Mouse (Mus musculus): ENCODE results near the gene Tgif1.

DNA sequence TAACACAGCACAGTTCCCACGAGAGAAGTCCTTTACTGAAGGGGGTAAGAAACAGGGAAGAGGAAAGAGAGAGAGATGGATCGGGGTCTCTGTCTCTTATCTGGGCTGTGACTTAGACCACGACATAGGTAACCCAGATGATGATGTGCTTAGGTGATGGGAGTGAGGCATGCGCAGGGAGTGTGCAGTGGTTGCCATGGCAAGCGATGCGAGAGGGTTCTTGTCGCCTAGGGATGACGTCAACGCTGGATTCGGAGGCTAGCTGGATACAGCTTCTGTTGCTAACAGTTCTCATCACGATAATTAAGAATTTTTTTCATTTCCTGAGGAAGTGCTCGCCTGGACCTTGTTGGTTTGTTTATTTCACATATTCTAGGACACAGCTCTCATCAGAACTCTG lies 27.1 kb downstream of the Tgif1 start:
- TF ChIP-seq EP300 (IDR thresholded peaks at IDR 0.05; ENCODE audit: low read depth) (no peak), CTCF (IDR thresholded peaks at IDR 0.05; ENCODE audit: low read depth) (no peak)

All from heart, postnatal 0 days (tissue).